Mouse (Mus musculus) heart, embryonic 14.5 days (tissue): ENCODE measurements around the gene Tapbp. TPM values are rescaled to one million over a fixed set of nuclear protein-coding genes. Genes with fewer than 3 reads are reported as not detected.

ENCODE experiments used
- ATAC-seq: fragments of 200-750 bp; cut with Nextera tagmentation; 2 replicates; pipeline ENCODE4 v1.8.0; 2017; ENCODE audit warnings: low read depth, moderate TSS enrichment; ENCODE audit not compliant: insufficient number of reproducible peaks, insufficient read depth, low FRiP score
- H3K27ac ChIP-seq, 2 experiments: fragments of 200-500 bp in 1 of 2; fragments of 300-500 bp in 1 of 2; sonication (generic) in 1 of 2; replicated peaks in 1 of 2; 2 replicates each; pipeline ENCODE4 v1.5.1; 2012 to 2014; ENCODE audit warnings: low read depth in 2 of 2, low read length in 2 of 2, control low read depth in 1 of 2, mild to moderate bottlenecking in 1 of 2, mixed read lengths in 1 of 2; ENCODE audit not compliant: control insufficient read depth in 1 of 2, insufficient read depth in 1 of 2
- H3K27me3 ChIP-seq: fragments of 300-500 bp; sonication (generic); 2 replicates; pipeline ENCODE4 v1.6.1; 2014; ENCODE audit warnings: mild to moderate bottlenecking, low read length, control low read depth; ENCODE audit not compliant: control insufficient read depth, insufficient read depth
- H3K36me3 ChIP-seq: fragments of 300-500 bp; sonication (generic); 2 replicates; pipeline ENCODE4 v1.6.1; 2014; ENCODE audit warnings: mild to moderate bottlenecking, control low read depth, low read length, mixed read lengths; ENCODE audit not compliant: control insufficient read depth, insufficient read depth
- H3K4me1 ChIP-seq, 2 experiments: fragments of 200-500 bp in 1 of 2; fragments of 300-500 bp in 1 of 2; sonication (generic) in 1 of 2; 2 replicates each; pipeline ENCODE4 v1.6.1; 2012 to 2014; ENCODE audit warnings: low read length in 2 of 2, control low read depth in 1 of 2, mixed read lengths in 1 of 2; ENCODE audit not compliant: control insufficient read depth in 2 of 2, insufficient read depth in 2 of 2
- H3K4me2 ChIP-seq: fragments of 300-500 bp; sonication (generic); 2 replicates; pipeline ENCODE4 v1.6.1; 2014; ENCODE audit warnings: mild to moderate bottlenecking, low read length
- H3K4me3 ChIP-seq, 2 experiments: fragments of 200-500 bp in 1 of 2; fragments of 300-500 bp in 1 of 2; sonication (generic) in 1 of 2; 2 replicates each; pipeline ENCODE4 v1.5.1; 2012 to 2014; ENCODE audit warnings: low read length in 2 of 2, mild to moderate bottlenecking in 2 of 2, control low read depth in 1 of 2, low read depth in 1 of 2, moderate library complexity in 1 of 2; ENCODE audit not compliant: control insufficient read depth in 1 of 2, insufficient read depth in 1 of 2
- H3K9ac ChIP-seq: fragments of 300-500 bp; sonication (generic); 2 replicates; pipeline ENCODE4 v1.6.1; 2014; ENCODE audit warnings: mild to moderate bottlenecking, low read length
- H3K9me3 ChIP-seq: fragments of 300-500 bp; sonication (generic); 2 replicates; pipeline ENCODE4 v1.6.1; 2016; ENCODE audit warnings: low read length, control low read depth; ENCODE audit not compliant: control insufficient read depth
- WGBS: fragments of 180-500 bp; shearing (Covaris S2); extraction: QIAGEN DNeasy Blood & Tissue Kit; methylation state at CpG from one replicate; pipeline ENCODE4 v1.1.7; 2014; 5-methylcytosine and 5-hydroxymethylcytosine counted together
- polyA plus RNA-seq: library from polyadenylated mRNA; unstranded; fragments of >200 nt; fragmentation: Nextera tagmentation; extraction: Ambion mirVana; gene quantifications from 2 replicates; pipeline ENCODE4 v1.2.1, GENCODE M21; 2014

The Tapbp gene
- polyA plus RNA-seq, 1 experiment from 2014 or later = 44.9 TPM

DNA sequence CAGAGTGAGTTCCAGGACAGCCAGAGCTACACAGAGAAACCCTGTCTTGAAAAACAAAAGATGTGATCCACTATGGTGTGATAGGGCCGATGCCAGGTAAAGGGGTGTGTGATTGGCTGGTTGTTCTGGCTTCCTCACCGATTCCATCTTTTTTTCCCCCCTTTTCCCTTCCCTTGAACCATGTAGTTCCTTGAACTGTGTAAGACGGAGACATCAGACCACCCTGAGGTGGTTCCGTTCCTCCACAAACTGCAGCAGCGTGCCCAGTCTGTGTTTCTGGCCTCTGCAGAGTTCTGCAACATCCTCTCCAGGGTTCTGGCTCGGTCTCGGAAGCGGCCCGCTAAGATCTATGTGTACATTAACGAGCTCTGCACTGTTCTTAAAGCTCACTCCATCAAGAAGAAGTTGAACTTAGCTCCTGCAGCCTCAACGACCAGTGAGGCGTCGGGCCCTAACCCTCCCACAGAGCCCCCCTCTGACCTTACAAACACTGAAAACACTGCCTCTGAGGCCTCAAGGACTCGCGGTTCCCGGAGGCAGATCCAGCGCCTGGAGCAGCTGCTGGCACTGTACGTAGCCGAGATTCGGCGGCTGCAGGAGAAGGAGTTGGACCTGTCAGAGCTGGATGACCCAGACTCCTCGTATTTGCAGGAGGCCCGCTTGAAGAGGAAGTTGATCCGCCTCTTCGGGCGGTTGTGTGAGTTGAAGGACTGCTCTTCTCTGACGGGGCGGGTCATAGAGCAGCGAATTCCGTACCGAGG, 4.5 kb upstream of the Tapbp start:
- Histone ChIP-seq H3K4me2 (no peak overlapping the region), H3K9ac (no peak overlapping the region), H3K4me3 (no peak overlapping the region), H3K36me3 (peaks cover 47% of the 10 kb centered on the region), H3K4me1 (peaks cover 7 to 19% of the 10 kb centered on the region in 2 experiments; a peak in 2 of 4 replicates), H3K27me3 (no peaks in the 10 kb centered on the region), H3K27ac (no peak overlapping the region), H3K9me3 (no peaks in the 10 kb centered on the region)
- ATAC-seq = no peak
- WGBS = 89% methylated on average over 31 of the region's 31 CpGs

DNA sequence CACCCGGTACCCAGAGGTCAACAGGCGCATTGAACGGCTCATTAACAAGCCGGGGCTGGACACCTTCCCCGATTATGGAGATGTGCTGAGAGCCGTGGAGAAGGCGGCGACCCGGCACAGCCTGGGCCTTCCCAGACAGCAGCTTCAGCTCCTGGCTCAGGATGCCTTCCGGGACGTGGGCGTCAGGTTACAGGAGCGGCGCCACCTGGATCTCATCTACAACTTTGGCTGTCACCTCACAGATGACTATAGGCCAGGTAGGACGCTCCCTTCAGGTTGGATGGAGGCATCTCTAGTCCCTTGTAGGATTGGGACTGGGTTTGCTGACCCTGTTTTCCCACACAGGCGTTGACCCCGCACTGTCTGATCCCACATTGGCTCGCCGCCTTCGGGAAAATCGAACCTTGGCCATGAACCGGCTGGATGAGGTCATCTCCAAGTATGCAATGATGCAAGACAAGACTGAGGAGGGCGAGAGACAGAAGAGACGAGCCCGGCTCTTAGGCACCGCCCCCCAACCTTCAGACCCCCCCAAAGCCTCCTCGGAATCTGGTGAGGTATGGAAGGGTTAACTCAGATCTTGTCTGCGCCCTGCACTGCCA, 3.8 kb upstream of the Tapbp start:
- WGBS = 89% methylated on average over 28 of the region's 28 CpGs
- Histone ChIP-seq H3K36me3 (peaks cover 47% of the 10 kb centered on the region), H3K9ac (no peak overlapping the region)

DNA sequence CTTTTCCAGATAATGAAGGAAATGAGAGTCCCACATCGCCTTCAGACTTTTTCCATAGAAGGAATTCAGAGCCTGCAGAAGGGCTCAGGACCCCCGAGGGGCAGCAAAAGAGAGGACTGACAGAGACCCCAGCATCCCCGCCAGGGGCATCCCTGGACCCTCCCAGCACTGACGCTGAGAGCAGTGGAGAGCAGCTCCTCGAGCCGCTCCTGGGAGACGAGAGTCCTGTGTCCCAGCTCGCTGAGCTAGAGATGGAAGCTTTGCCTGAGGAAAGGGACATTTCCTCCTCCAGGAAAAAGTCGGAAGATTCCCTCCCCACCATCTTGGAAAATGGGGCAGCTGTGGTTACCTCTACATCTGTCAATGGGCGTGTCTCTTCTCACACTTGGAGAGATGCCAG, 2.4 kb upstream of the Tapbp start:
- Histone ChIP-seq H3K9me3 (no peaks in the 10 kb centered on the region), H3K4me2 (no peak overlapping the region), H3K9ac (no peak overlapping the region), H3K27me3 (no peaks in the 10 kb centered on the region), H3K27ac (no peak overlapping the region), H3K4me3 (no peak overlapping the region), H3K4me1 (peaks cover 11 to 21% of the 10 kb centered on the region in 2 experiments; a peak in 3 of 4 replicates), H3K36me3 (peaks cover 57% of the 10 kb centered on the region)
- ATAC-seq = no peak
- WGBS = 88% methylated on average over 10 of the region's 10 CpGs

More for the DNA sequence above, 3.8 kb upstream of the Tapbp start:
- ATAC-seq = no peak
- no peaks in the 10 kb centered on the region for H3K9me3 ChIP-seq
- H3K4me1 ChIP-seq = peaks cover 9 to 23% of the 10 kb centered on the region in 2 experiments; a peak in 3 of 4 replicates
- H3K4me3 ChIP-seq = no peak overlapping the region
- H3K27me3 ChIP-seq = no peaks in the 10 kb centered on the region
- H3K27ac ChIP-seq = no peak overlapping the region
- H3K4me2 ChIP-seq = no peak overlapping the region

DNA sequence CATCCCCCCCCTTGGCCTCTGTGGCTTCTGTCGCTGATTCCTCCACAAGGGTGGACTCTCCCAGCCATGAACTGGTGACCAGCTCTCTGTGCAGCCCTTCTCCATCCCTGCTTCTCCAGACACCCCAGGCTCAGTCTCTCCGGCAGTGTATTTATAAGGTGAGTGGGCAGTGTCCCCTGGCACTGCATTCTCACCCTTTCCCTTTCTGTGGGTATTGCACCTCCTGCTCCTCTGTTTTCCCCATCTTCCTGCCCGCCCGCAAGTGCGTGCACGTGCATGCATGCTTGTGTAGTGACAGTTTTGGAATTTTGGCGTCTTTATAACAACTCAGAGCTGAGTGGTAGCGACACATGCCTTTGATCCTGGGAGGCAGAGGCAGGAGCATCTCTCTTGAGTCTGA, 1.8 kb upstream of the Tapbp start:
- Histone ChIP-seq H3K27ac (no peak overlapping the region), H3K4me1 (peaks cover 14 to 27% of the 10 kb centered on the region in 2 experiments), H3K36me3 (peaks cover 60% of the 10 kb centered on the region), H3K27me3 (no peaks in the 10 kb centered on the region), H3K4me3 (no peak overlapping the region), H3K9me3 (no peaks in the 10 kb centered on the region), H3K9ac (no peak overlapping the region), H3K4me2 (no peak overlapping the region)
- no peak for ATAC-seq
- 94% methylated on average over 8 of the region's 8 CpGs for WGBS

DNA sequence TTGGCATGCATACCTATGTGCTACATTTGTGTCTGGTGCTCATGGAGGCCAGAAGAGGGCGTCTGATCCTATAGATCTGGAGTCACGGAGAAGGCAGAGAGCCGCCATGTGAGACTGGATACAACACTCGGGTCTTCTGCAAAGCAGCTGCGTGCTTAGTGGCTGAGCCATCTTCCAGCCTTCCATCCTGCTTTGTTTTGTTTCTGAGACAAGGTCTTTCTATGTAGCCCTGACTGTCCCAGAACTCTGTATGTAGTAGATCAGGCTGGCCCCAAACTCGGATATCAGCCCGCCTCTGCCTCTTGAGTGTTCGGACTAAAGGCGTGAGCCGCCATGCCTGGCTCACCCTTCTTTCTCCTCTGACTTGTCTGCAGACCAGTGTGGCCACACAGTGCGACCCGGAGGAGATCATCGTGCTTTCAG, 719 bp upstream of the Tapbp start:
- peaks cover 18 to 29% of the 10 kb centered on the region in 2 experiments for H3K4me1 ChIP-seq
- H3K4me3 ChIP-seq = no peak overlapping the region
- no peaks in the 10 kb centered on the region for H3K9me3 ChIP-seq
- H3K36me3 ChIP-seq = peaks cover 60% of the 10 kb centered on the region
- no peak for ATAC-seq
- no peaks in the 10 kb centered on the region for H3K27me3 ChIP-seq
- 70% methylated on average over 13 of the region's 13 CpGs for WGBS
- H3K27ac ChIP-seq = no peak overlapping the region
- peak overlapping the region; percentile 57 for H3K4me2 ChIP-seq
- no peak overlapping the region; the same call in 1 of the 2 replicates for H3K9ac ChIP-seq

DNA sequence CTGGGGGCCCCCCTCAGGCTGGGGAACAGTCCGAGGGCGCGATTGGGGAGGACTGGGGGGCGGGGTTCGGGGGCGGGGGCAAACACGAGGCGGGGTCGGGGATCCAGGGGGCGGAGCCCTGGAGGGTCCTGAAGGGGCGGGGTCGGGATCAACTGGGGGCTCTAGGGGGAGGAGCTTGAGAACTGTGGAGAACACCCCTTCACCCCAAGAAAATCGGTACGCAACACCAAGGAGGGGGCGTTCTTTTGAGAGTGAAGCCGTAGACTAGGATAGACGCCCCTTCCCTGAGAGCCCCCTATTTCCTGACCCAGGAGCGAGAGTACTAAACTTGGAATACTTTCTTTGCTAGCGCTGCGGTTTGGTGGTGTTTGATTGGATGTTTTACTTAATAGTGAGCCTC, 595 bp downstream of the Tapbp start:
- Histone ChIP-seq H3K9me3 (no peaks in the 10 kb centered on the region), H3K4me2 (peak overlapping the region; percentile 75), H3K9ac (peak overlapping the region; percentile 75), H3K27me3 (no peaks in the 10 kb centered on the region), H3K4me3 (peak overlapping the region; percentile 63 to 66), H3K27ac (peak overlapping the region in 1 of 2 experiments; percentile 83; a peak in 2 of 4 replicates), H3K4me1 (peaks cover 13 to 23% of the 10 kb centered on the region in 2 experiments), H3K36me3 (peaks cover 50% of the 10 kb centered on the region)
- WGBS = under 1% methylated on average over 14 of the region's 20 CpGs
- ATAC-seq = peak; percentile 18

DNA sequence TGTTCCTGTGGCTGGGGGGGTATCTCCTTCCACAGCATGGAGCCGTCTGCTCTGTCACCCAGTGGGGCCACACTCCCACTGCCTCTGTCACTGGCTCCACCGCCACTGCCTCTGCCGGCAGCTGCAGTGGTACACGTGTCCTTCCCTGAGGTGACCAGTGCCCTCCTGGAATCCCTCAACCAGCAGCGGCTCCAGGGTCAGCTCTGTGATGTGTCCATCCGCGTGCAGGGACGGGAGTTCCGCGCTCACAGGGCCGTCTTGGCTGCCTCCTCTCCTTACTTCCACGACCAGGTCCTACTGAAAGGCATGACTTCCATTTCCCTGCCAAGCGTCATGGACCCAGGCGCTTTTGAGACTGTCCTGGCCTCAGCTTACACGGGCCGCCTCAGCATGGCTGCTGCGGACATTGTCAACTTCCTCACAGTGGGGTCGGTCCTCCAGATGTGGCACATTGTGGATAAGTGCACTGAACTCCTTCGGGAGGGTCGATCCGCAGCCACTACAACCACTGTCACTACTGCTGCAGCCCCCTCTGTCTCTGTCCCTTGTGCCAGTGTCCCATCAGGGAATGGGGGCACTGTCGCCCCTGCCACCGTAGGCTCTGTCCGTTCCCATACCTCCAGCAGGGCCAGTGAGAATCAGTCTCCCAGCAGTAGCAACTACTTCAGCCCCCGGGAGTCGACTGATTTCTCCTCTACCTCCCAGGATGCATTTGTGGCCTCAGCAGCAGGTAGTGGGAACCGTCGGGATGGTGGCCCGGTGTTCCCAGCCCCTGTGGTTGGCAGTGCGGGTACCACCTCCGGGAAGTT, 1.4 kb downstream of the Tapbp start:
- WGBS = 66% methylated on average over 31 of the region's 31 CpGs
- H3K9me3 ChIP-seq = no peaks in the 10 kb centered on the region
- no peaks in the 10 kb centered on the region for H3K27me3 ChIP-seq
- H3K9ac ChIP-seq = peak overlapping the region; percentile 75
- peak overlapping the region; percentile 63 to 66 for H3K4me3 ChIP-seq
- no peak for ATAC-seq
- peak overlapping the region; percentile 75 for H3K4me2 ChIP-seq
- no peak overlapping the region for H3K27ac ChIP-seq
- peaks cover 43% of the 10 kb centered on the region for H3K36me3 ChIP-seq
- H3K4me1 ChIP-seq = peaks cover 13 to 23% of the 10 kb centered on the region in 2 experiments
